Mouse (Mus musculus): ENCODE results near the gene 2200002D01Rik.

GRCm38 (mm10) chr7:29289856-29290255 is 41.6 kb upstream of the 2200002D01Rik start:
- TF ChIP-seq CTCF (IDR thresholded peaks at IDR 0.05; ENCODE audit: extremely low read depth, insufficient read depth, low read length) (no peak), POLR2A (IDR thresholded peaks at IDR 0.05; ENCODE audit: extremely low read depth, insufficient read depth, low read length) (no peak)
